Mouse (Mus musculus): ENCODE results near the gene Il1rl1. TPM values are rescaled to one million over a fixed set of nuclear protein-coding genes. Genes with fewer than 3 reads are reported as not detected.

The Il1rl1 gene
- polyA plus RNA-seq, 1 experiment from 2014 or later, result 0.05 TPM

- no peak overlapping the region for H3K4me3 ChIP-seq (ENCODE audit: low read depth, low read length)
- no peak for ATAC-seq (replicated peaks; ENCODE audit: low FRiP score)
- DNase-seq (ENCODE audit: low spot score), result no peak
- no peak overlapping the region for H3K9ac ChIP-seq (ENCODE audit: low read length)
- WGBS, result 86% methylated on average over 4 of the region's 4 CpGs
- no peak overlapping the region for H3K27ac ChIP-seq (ENCODE audit: low read depth, low read length)
- H3K36me3 ChIP-seq (ENCODE audit: control insufficient read depth, insufficient read depth, low read length), result no peaks in the 10 kb centered on the region
- no peaks in the 10 kb centered on the region for H3K4me1 ChIP-seq (replicated peaks; ENCODE audit: control insufficient read depth, insufficient read depth, low read length)
- no peaks in the 10 kb centered on the region for H3K9me3 ChIP-seq (ENCODE audit: control insufficient read depth, low read length)
- no peaks in the 10 kb centered on the region for H3K27me3 ChIP-seq (ENCODE audit: control insufficient read depth, insufficient read depth, low read length)
- H3K4me2 ChIP-seq (ENCODE audit: low read depth, low read length, severe bottlenecking), result no peak overlapping the region
Measured at GRCm38 (mm10) chr1:40494594-40494993, 65.2 kb downstream of the Il1rl1 start.

- Histone ChIP-seq H3K9ac (ENCODE audit: low read length) (no peak overlapping the region), H3K36me3 (ENCODE audit: control insufficient read depth, insufficient read depth, low read length) (no peaks in the 10 kb centered on the region), H3K4me2 (ENCODE audit: low read depth, low read length, severe bottlenecking) (no peak overlapping the region), H3K27ac (ENCODE audit: low read depth, low read length) (no peak overlapping the region), H3K4me1 (replicated peaks; ENCODE audit: control insufficient read depth, insufficient read depth, low read length) (no peaks in the 10 kb centered on the region), H3K27me3 (ENCODE audit: control insufficient read depth, insufficient read depth, low read length) (no peaks in the 10 kb centered on the region), H3K4me3 (ENCODE audit: low read depth, low read length) (no peak overlapping the region), H3K9me3 (ENCODE audit: control insufficient read depth, low read length) (no peaks in the 10 kb centered on the region)
- WGBS, result 94% methylated on average over 1 of the region's 1 CpGs
- no peak for ATAC-seq (replicated peaks; ENCODE audit: low FRiP score)
- DNase-seq (ENCODE audit: low spot score), result no peak
Measured at GRCm38 (mm10) chr1:40499708-40500107, 70.3 kb downstream of the Il1rl1 start.

GRCm38 (mm10) chr1:40501126-40501525, 71.8 kb downstream of the Il1rl1 start:
- 91% methylated on average over 4 of the region's 4 CpGs for WGBS
- no peaks in the 10 kb centered on the region for H3K27me3 ChIP-seq (ENCODE audit: control insufficient read depth, insufficient read depth, low read length)
- DNase-seq (ENCODE audit: low spot score) (no peak), ATAC-seq (replicated peaks; ENCODE audit: low FRiP score) (no peak)
- H3K36me3 ChIP-seq (ENCODE audit: control insufficient read depth, insufficient read depth, low read length), result no peaks in the 10 kb centered on the region
- H3K4me3 ChIP-seq (ENCODE audit: low read depth, low read length), result no peak overlapping the region
- H3K9ac ChIP-seq (ENCODE audit: low read length), result no peak overlapping the region
- H3K27ac ChIP-seq (ENCODE audit: low read depth, low read length), result no peak overlapping the region
- H3K9me3 ChIP-seq (ENCODE audit: control insufficient read depth, low read length), result no peaks in the 10 kb centered on the region
- H3K4me1 ChIP-seq (replicated peaks; ENCODE audit: control insufficient read depth, insufficient read depth, low read length), result no peaks in the 10 kb centered on the region
- H3K4me2 ChIP-seq (ENCODE audit: low read depth, low read length, severe bottlenecking), result no peak overlapping the region

- H3K27ac ChIP-seq (ENCODE audit: low read depth, low read length), result no peak overlapping the region
- H3K4me1 ChIP-seq (replicated peaks; ENCODE audit: control insufficient read depth, insufficient read depth, low read length), result no peaks in the 10 kb centered on the region
- H3K27me3 ChIP-seq (ENCODE audit: control insufficient read depth, insufficient read depth, low read length), result no peaks in the 10 kb centered on the region
- H3K4me2 ChIP-seq (ENCODE audit: low read depth, low read length, severe bottlenecking), result no peak overlapping the region
- ATAC-seq (replicated peaks; ENCODE audit: low FRiP score) (no peak), DNase-seq (ENCODE audit: low spot score) (no peak)
- no peak overlapping the region for H3K4me3 ChIP-seq (ENCODE audit: low read depth, low read length)
- H3K9ac ChIP-seq (ENCODE audit: low read length), result no peak overlapping the region
- WGBS, result 91% methylated on average over 11 of the region's 11 CpGs
- H3K36me3 ChIP-seq (ENCODE audit: control insufficient read depth, insufficient read depth, low read length), result no peaks in the 10 kb centered on the region
- no peaks in the 10 kb centered on the region for H3K9me3 ChIP-seq (ENCODE audit: control insufficient read depth, low read length)
Measured at GRCm38 (mm10) chr1:40501546-40502398, 72.4 kb downstream of the Il1rl1 start.

GRCm38 (mm10) chr1:40504548-40504947, 75.2 kb downstream of the Il1rl1 start:
- DNase-seq (ENCODE audit: low spot score) (no peak), ATAC-seq (replicated peaks; ENCODE audit: low FRiP score) (no peak)
- no peaks in the 10 kb centered on the region for H3K27me3 ChIP-seq (ENCODE audit: control insufficient read depth, insufficient read depth, low read length)
- no peaks in the 10 kb centered on the region for H3K9me3 ChIP-seq (ENCODE audit: control insufficient read depth, low read length)
- no peaks in the 10 kb centered on the region for H3K36me3 ChIP-seq (ENCODE audit: control insufficient read depth, insufficient read depth, low read length)
- no peak overlapping the region for H3K27ac ChIP-seq (ENCODE audit: low read depth, low read length)
- no peak overlapping the region for H3K4me3 ChIP-seq (ENCODE audit: low read depth, low read length)
- no peaks in the 10 kb centered on the region for H3K4me1 ChIP-seq (replicated peaks; ENCODE audit: control insufficient read depth, insufficient read depth, low read length)
- H3K9ac ChIP-seq (ENCODE audit: low read length), result no peak overlapping the region
- no peak overlapping the region for H3K4me2 ChIP-seq (ENCODE audit: low read depth, low read length, severe bottlenecking)
- 88% methylated on average over 5 of the region's 5 CpGs for WGBS

Other genes starting within 250 kb of the Il1rl1 start
- 1.1 and 1.5 TPM in 2 replicates for gene Il1r1, start 204.5 kb upstream of the Il1rl1 start, polyA plus RNA-seq (2014; fragmentation: Nextera tagmentation; extraction: Ambion mirVana)
- 0.93 and 0.99 TPM in 2 replicates for gene Il1rl2, start 105.0 kb upstream of the Il1rl1 start, polyA plus RNA-seq (2014; fragmentation: Nextera tagmentation; extraction: Ambion mirVana)
- gene Il18r1, start 36.0 kb downstream of the Il1rl1 start, polyA plus RNA-seq (2014; fragmentation: Nextera tagmentation; extraction: Ambion mirVana), result not detected in 2 replicates
- gene Il18rap, start 85.8 kb downstream of the Il1rl1 start, polyA plus RNA-seq (2014; fragmentation: Nextera tagmentation; extraction: Ambion mirVana), result 0.39 and 0.92 TPM in 2 replicates
- gene Slc9a4, start 150.5 kb downstream of the Il1rl1 start, polyA plus RNA-seq (2014; fragmentation: Nextera tagmentation; extraction: Ambion mirVana), result not detected in 2 replicates

All from forebrain, embryonic 11.5 days (tissue).